Mouse (Mus musculus): ENCODE data around the gene Camk2d. TPM values are rescaled to one million over a fixed set of nuclear protein-coding genes. Genes with fewer than 3 reads are reported as not detected.
A peak's percentile ranks its signal among the peaks of the same experiment; 100 is the strongest.

The Camk2d gene
- polyA plus RNA-seq, 1 experiment from 2014 or later = 109 TPM

DNA sequence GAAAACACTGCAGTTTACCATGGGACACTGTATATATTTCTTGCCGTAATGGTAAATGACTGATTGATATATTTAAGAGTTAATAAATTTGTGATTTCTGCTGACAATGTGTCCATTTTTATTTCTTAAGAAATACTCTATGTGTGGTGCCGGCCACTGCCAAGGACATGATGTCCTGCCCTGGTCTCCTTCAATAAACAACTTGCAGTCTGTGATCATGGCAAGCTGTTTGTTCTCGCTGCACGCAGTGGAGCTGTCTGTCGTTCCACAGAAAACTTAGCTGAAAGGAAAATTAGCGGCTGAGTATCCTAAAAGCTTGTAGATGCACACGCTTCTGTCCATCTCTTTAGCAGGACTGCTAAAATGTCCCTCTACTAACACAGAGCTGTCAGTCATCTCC, 248.7 kb downstream of the Camk2d start:
- H3K36me3 ChIP-seq (replicated peaks; ENCODE audit: control insufficient read depth, insufficient read depth) = peaks cover 11% of the 10 kb centered on the region
- H3K4me2 ChIP-seq (replicated peaks) = no peak overlapping the region
- H3K4me1 ChIP-seq (replicated peaks; ENCODE audit: control insufficient read depth, insufficient read depth, low read length) = no peaks in the 10 kb centered on the region
- ATAC-seq (ENCODE audit: low FRiP score) (no peak), DNase-seq (ENCODE audit: low spot score) (no peak)
- H3K27me3 ChIP-seq (ENCODE audit: control insufficient read depth, insufficient read depth, low read length) = no peaks in the 10 kb centered on the region
- H3K9me3 ChIP-seq (ENCODE audit: control insufficient read depth, low read length) = no peaks in the 10 kb centered on the region
- H3K27ac ChIP-seq = no peak overlapping the region
- H3K4me3 ChIP-seq (replicated peaks; ENCODE audit: low read length) = no peak overlapping the region
- 92% methylated on average over 7 of the region's 7 CpGs for WGBS
- no peak overlapping the region for H3K9ac ChIP-seq

DNA sequence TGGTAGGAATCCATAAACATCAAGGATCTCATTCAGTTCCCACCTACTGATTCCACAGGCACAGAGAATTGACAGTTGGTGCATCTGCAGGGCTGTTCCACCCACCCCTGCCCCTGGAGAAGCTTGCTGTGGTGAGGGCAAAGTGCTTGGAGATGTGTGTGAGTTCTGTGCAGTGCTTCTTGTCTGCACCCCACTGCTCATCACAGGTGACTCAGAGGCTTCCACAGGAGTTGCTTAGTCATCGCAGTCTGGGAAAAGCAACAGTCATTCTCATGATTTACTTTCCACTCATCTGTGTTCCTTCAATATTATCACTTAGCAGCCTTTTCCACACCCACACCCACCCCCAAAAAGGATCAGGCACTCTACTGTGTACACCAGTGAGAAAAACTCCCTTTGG, 252.0 kb downstream of the Camk2d start:
- ATAC-seq (ENCODE audit: low FRiP score) (no peak), DNase-seq (ENCODE audit: low spot score) (no peak)
- Histone ChIP-seq H3K4me1 (replicated peaks; ENCODE audit: control insufficient read depth, insufficient read depth, low read length) (no peaks in the 10 kb centered on the region), H3K4me2 (replicated peaks) (no peak overlapping the region), H3K36me3 (replicated peaks; ENCODE audit: control insufficient read depth, insufficient read depth) (no peaks in the 10 kb centered on the region), H3K4me3 (replicated peaks; ENCODE audit: low read length) (no peak overlapping the region), H3K27ac (no peak overlapping the region), H3K9me3 (ENCODE audit: control insufficient read depth, low read length) (no peaks in the 10 kb centered on the region), H3K27me3 (ENCODE audit: control insufficient read depth, insufficient read depth, low read length) (no peaks in the 10 kb centered on the region), H3K9ac (no peak overlapping the region)
- 100% methylated on average over 1 of the region's 1 CpGs for WGBS

DNA sequence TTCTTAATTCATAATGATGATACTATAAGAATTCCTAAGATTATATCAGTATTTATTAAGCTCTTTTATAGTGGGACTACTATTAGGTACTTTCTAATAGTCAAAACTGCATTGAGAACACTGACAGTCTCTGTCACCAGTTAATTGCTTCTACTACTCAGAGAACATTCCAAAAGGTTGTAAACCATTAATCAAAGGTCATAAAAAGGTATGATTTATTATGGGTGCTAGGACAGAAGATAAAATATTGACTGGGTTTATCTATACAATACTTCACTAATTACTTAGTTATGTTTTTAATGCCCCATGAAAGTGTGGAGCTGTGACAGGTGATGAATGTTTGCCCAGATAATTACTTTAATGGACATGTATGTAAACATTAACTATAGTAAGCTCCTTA, 264.3 kb downstream of the Camk2d start:
- H3K4me1 ChIP-seq (replicated peaks; ENCODE audit: control insufficient read depth, insufficient read depth, low read length) = no peaks in the 10 kb centered on the region
- no peaks in the 10 kb centered on the region for H3K36me3 ChIP-seq (replicated peaks; ENCODE audit: control insufficient read depth, insufficient read depth)
- DNase-seq (ENCODE audit: low spot score) (peak; percentile 11), ATAC-seq (ENCODE audit: low FRiP score) (no peak)
- H3K27ac ChIP-seq = no peak overlapping the region
- H3K9me3 ChIP-seq (ENCODE audit: control insufficient read depth, low read length) = no peaks in the 10 kb centered on the region
- H3K9ac ChIP-seq = no peak overlapping the region
- H3K27me3 ChIP-seq (ENCODE audit: control insufficient read depth, insufficient read depth, low read length) = no peaks in the 10 kb centered on the region
- H3K4me3 ChIP-seq (replicated peaks; ENCODE audit: low read length) = no peak overlapping the region
- H3K4me2 ChIP-seq (replicated peaks) = no peak overlapping the region

DNA sequence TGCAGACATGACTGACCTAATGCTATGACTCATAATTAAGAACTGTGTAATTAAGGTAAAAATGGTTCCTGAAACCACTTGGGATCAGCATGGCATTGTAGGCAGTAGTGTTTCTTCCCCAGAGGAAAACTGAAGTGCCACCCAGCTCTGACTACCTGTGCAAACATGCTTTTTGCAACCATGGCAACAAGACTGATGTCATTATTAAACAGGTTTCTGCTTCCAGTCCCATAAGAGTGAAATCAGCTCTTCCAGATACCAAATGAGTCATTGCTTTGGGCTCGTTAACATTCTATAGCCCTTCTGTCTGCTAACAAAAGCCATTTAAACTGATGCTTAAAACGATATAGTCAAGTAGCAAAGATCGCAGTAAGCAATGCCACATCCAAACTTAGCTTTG, 273.5 kb downstream of the Camk2d start:
- Histone ChIP-seq H3K36me3 (replicated peaks; ENCODE audit: control insufficient read depth, insufficient read depth) (no peaks in the 10 kb centered on the region), H3K4me3 (replicated peaks; ENCODE audit: low read length) (no peak overlapping the region), H3K27me3 (ENCODE audit: control insufficient read depth, insufficient read depth, low read length) (no peaks in the 10 kb centered on the region), H3K9ac (no peak overlapping the region), H3K9me3 (ENCODE audit: control insufficient read depth, low read length) (no peaks in the 10 kb centered on the region), H3K27ac (no peak overlapping the region), H3K4me2 (replicated peaks) (no peak overlapping the region), H3K4me1 (replicated peaks; ENCODE audit: control insufficient read depth, insufficient read depth, low read length) (0 out of 2 replicates have a peak, but pooled peaks cover 2% of the 10 kb centered on the region)
- 67% methylated on average over 3 of the region's 3 CpGs for WGBS
- ATAC-seq (ENCODE audit: low FRiP score) (no peak), DNase-seq (ENCODE audit: low spot score) (peak; percentile 33)

DNA sequence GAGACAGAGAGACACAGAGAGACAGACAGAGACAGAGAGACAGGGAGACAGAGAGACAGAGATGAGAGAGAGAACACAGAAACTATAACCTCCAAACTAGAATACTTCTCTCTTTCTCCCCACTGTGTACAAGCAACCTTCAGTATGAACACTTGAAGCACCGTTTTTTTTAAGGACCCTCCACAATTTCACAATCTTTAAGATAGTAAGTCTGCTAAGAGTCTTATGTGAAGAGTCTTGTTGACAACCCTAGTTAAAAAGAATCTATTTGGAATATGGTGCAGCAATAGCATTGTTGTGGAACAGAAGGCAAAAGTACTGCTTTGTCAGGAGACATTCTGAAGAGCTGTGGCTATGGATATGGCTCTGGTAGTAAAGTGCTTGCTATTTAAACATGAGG, 274.6 kb downstream of the Camk2d start:
- H3K4me3 ChIP-seq (replicated peaks; ENCODE audit: low read length) = no peak overlapping the region
- 0 out of 2 replicates have a peak, but pooled peaks cover 2% of the 10 kb centered on the region for H3K4me1 ChIP-seq (replicated peaks; ENCODE audit: control insufficient read depth, insufficient read depth, low read length)
- H3K4me2 ChIP-seq (replicated peaks) = no peak overlapping the region
- no peaks in the 10 kb centered on the region for H3K36me3 ChIP-seq (replicated peaks; ENCODE audit: control insufficient read depth, insufficient read depth)
- ATAC-seq (ENCODE audit: low FRiP score) = no peak
- H3K9ac ChIP-seq = no peak overlapping the region
- H3K27me3 ChIP-seq (ENCODE audit: control insufficient read depth, insufficient read depth, low read length) = no peaks in the 10 kb centered on the region
- DNase-seq (ENCODE audit: low spot score) = no peak
- WGBS = 91% methylated on average over 1 of the region's 1 CpGs
- no peak overlapping the region for H3K27ac ChIP-seq
- no peaks in the 10 kb centered on the region for H3K9me3 ChIP-seq (ENCODE audit: control insufficient read depth, low read length)

DNA sequence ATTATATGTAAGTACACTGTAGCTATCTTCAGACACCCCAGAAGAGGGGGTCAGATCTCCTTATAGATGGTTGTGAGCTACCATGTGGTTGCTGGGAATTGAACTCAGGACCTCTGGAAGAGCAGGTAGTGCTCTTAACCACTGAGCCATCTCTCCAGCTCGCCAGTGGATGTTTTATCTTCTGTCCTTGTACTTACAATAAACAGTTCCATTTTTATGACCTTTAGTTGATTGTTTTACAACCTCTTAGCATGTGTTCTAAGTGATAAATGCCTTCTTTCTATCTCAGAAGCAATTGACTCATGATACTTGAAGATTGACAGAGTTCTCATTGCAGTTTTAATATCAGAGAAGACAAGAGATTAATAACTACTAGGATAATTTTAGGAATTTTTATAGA, 282.1 kb downstream of the Camk2d start:
- ATAC-seq (ENCODE audit: low FRiP score) (no peak), DNase-seq (ENCODE audit: low spot score) (no peak)
- 59% methylated on average over 1 of the region's 1 CpGs for WGBS
- Histone ChIP-seq H3K27ac (no peak overlapping the region), H3K36me3 (replicated peaks; ENCODE audit: control insufficient read depth, insufficient read depth) (no peaks in the 10 kb centered on the region), H3K9ac (no peak overlapping the region), H3K27me3 (ENCODE audit: control insufficient read depth, insufficient read depth, low read length) (no peaks in the 10 kb centered on the region), H3K4me2 (replicated peaks) (no peak overlapping the region), H3K4me3 (replicated peaks; ENCODE audit: low read length) (no peak overlapping the region), H3K4me1 (replicated peaks; ENCODE audit: control insufficient read depth, insufficient read depth, low read length) (no peaks in the 10 kb centered on the region), H3K9me3 (ENCODE audit: control insufficient read depth, low read length) (no peaks in the 10 kb centered on the region)

DNA sequence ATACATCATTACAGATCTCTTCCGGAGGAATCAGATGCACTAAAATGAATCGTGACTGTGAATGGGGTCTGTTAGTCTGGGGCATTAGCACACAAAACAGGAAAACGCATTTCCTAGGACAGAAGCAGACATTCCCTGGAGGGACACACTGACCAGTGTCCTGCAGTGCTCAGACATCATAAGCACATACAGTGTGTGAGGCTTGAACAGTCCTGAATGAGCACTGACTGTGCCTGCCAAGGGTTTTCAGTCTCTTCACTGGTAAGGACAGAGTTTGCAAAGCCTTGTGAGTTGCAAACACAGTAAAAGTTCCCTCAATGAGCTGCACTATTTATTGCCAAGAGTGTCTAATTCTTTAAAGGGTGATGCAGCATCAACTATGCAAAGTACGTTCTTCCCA, 290.0 kb downstream of the Camk2d start:
- Histone ChIP-seq H3K36me3 (replicated peaks; ENCODE audit: control insufficient read depth, insufficient read depth) (no peaks in the 10 kb centered on the region), H3K9me3 (ENCODE audit: control insufficient read depth, low read length) (no peaks in the 10 kb centered on the region), H3K27ac (no peak overlapping the region), H3K9ac (no peak overlapping the region), H3K4me3 (replicated peaks; ENCODE audit: low read length) (no peak overlapping the region), H3K4me2 (replicated peaks) (no peak overlapping the region), H3K4me1 (replicated peaks; ENCODE audit: control insufficient read depth, insufficient read depth, low read length) (no peaks in the 10 kb centered on the region), H3K27me3 (ENCODE audit: control insufficient read depth, insufficient read depth, low read length) (no peaks in the 10 kb centered on the region)
- DNase-seq (ENCODE audit: low spot score) (no peak), ATAC-seq (ENCODE audit: low FRiP score) (no peak)
- WGBS = 69% methylated on average over 4 of the region's 4 CpGs

DNA sequence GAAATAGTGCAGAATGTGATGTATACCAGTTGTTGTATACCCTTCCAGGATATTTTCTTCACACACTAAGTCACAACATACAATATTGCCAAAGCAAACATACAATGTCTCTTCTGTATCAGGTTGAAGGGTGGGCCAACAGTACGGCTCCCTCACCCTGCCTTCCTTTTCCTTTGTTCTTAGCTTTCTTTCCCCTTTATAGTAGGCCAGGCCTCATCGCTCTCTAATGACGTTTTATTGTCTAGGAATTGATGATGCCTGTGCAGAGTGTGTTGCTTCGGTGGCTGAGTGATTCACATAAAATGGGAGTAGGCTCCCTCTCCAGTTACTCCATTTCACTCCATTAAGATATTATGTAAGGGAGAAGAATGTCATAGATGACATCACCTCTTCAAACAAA, 290.5 kb downstream of the Camk2d start:
- ATAC-seq (ENCODE audit: low FRiP score) (no peak), DNase-seq (ENCODE audit: low spot score) (no peak)
- 62% methylated on average over 4 of the region's 4 CpGs for WGBS
- no peak overlapping the region for H3K4me3 ChIP-seq (replicated peaks; ENCODE audit: low read length)
- H3K27me3 ChIP-seq (ENCODE audit: control insufficient read depth, insufficient read depth, low read length) = no peaks in the 10 kb centered on the region
- H3K36me3 ChIP-seq (replicated peaks; ENCODE audit: control insufficient read depth, insufficient read depth) = no peaks in the 10 kb centered on the region
- no peaks in the 10 kb centered on the region for H3K9me3 ChIP-seq (ENCODE audit: control insufficient read depth, low read length)
- H3K4me2 ChIP-seq (replicated peaks) = no peak overlapping the region
- H3K27ac ChIP-seq = no peak overlapping the region
- no peak overlapping the region for H3K9ac ChIP-seq
- H3K4me1 ChIP-seq (replicated peaks; ENCODE audit: control insufficient read depth, insufficient read depth, low read length) = no peaks in the 10 kb centered on the region

Other genes starting within 250 kb of the Camk2d start
- gene Arsj, start 232.6 kb upstream of the Camk2d start, polyA plus RNA-seq (2014; fragmentation: Nextera tagmentation; extraction: Ambion mirVana) = 0.20 and 0.43 TPM in 2 replicates